Comparison of ENCODE assay signal across 22 mouse cellular contexts in genomic region chr10:118795061-118795407, GRCm38 (mm10).
A peak's percentile ranks its signal among the peaks of the same experiment; 100 is the strongest.
DNase-seq lines count a peak whose midpoint lies in the region; ATAC-seq and TF ChIP-seq lines count a peak whose summit lies in the region.
"Had no signal": no experiment of that assay in that cellular context is flagged by ENCODE, and none has a peak within 500 bp of the region (broad histone marks: within the 10 kb centered on the region; RNA-seq: fewer than 3 reads in every experiment).

No protein-coding gene starts in this region.

- no peak for ATAC-seq in intestine, embryonic 14.5 days (replicated peaks; ENCODE audit: low FRiP score, low TSS enrichment, low read depth)
- ATAC-seq in intestine, embryonic 16.5 days = no peak
- ATAC-seq in embryonic facial prominence, embryonic 14.5 days (ENCODE audit: low read depth) = no peak
- ATAC-seq in stomach, postnatal 0 days (ENCODE audit: low FRiP score, low TSS enrichment) = peak; percentile 72
- ATAC-seq: CD4-positive, CD25-positive, alpha-beta regulatory T cell, adult 4 months; hindbrain, embryonic 16.5 days; inflammation-experienced regulatory T-cells, adult 6 months had no signal

- peak; percentile 32 for DNase-seq in intestine, embryonic 14.5 days (ENCODE audit: low spot score)
- peak; percentile 43 for DNase-seq in urinary bladder, postnatal 14 days (ENCODE audit: low spot score)
- no peak for DNase-seq in urinary bladder, postnatal 25 days (ENCODE audit: low spot score)
- no peak for DNase-seq in embryonic facial prominence, embryonic 14.5 days (ENCODE audit: low spot score)
- DNase-seq in stomach, postnatal 0 days (ENCODE audit: low spot score) = no peak
- no peak for DNase-seq in thymus, postnatal 36 days
- no peak for DNase-seq in layer of hippocampus, postnatal 14 days (ENCODE audit: low spot score in 2 of 2)
- DNase-seq: adrenal gland, postnatal 10 days; cerebellum, adult 11 months; cerebellum, adult 9-11 months; gastrocnemius, adult 2 months; gastrocnemius, postnatal 25 days; heart, postnatal 36 days; kidney, adult 18-20 months had no signal

- no peak for TF ChIP-seq CTCF in stomach, postnatal 0 days (IDR thresholded peaks at IDR 0.05; ENCODE audit: low read depth)

- H3K4me1 ChIP-seq in intestine, embryonic 14.5 days (replicated peaks; ENCODE audit: control insufficient read depth, insufficient read depth, low read length) = no peaks in the 10 kb centered on the region
- H3K4me1 ChIP-seq in intestine, embryonic 16.5 days (ENCODE audit: control insufficient read depth, insufficient read depth, low read length) = no peaks in the 10 kb centered on the region
- H3K4me1 ChIP-seq in embryonic facial prominence, embryonic 14.5 days (ENCODE audit: control insufficient read depth, insufficient read depth, low read length) = peaks cover 6% of the 10 kb centered on the region
- no peaks in the 10 kb centered on the region for H3K4me1 ChIP-seq in stomach, postnatal 0 days (replicated peaks; ENCODE audit: control insufficient read depth, insufficient read depth)

- WGBS in intestine, embryonic 14.5 days = 85% methylated on average over 3 of the region's 3 CpGs
- 84% methylated on average over 3 of the region's 3 CpGs for WGBS in intestine, embryonic 16.5 days
- 71% methylated on average over 3 of the region's 3 CpGs for WGBS in embryonic facial prominence, embryonic 14.5 days
- WGBS in stomach, postnatal 0 days = 70% methylated on average over 3 of the region's 3 CpGs

- no peak overlapping the region for H3K4me2 ChIP-seq in intestine, embryonic 14.5 days (ENCODE audit: low read length)
- no peak overlapping the region for H3K4me2 ChIP-seq in intestine, embryonic 16.5 days (ENCODE audit: low read depth, low read length)
- H3K4me2 ChIP-seq in embryonic facial prominence, embryonic 14.5 days (ENCODE audit: low read depth, low read length) = 0 out of 2 replicates have a peak overlapping the region, but pooled peaks have one; percentile 6
- H3K4me2 ChIP-seq in stomach, postnatal 0 days (replicated peaks; ENCODE audit: low read depth) = no peak overlapping the region
- H3K4me2 ChIP-seq: embryonic facial prominence, embryonic 15.5 days; heart, embryonic 13.5 days; hindbrain, embryonic 12.5 days had no signal

- H3K9me3 ChIP-seq in intestine, embryonic 14.5 days (ENCODE audit: control insufficient read depth, low read length) = no peaks in the 10 kb centered on the region
- no peaks in the 10 kb centered on the region for H3K9me3 ChIP-seq in intestine, embryonic 16.5 days (ENCODE audit: control insufficient read depth, low read length)
- H3K9me3 ChIP-seq in embryonic facial prominence, embryonic 14.5 days (ENCODE audit: control insufficient read depth, low read length) = no peaks in the 10 kb centered on the region
- H3K9me3 ChIP-seq in stomach, postnatal 0 days (ENCODE audit: control insufficient read depth, low read length) = no peaks in the 10 kb centered on the region
- H3K9me3 ChIP-seq: embryonic facial prominence, embryonic 15.5 days; heart, embryonic 13.5 days; hindbrain, embryonic 12.5 days had no signal

- H3K36me3 ChIP-seq in intestine, embryonic 14.5 days (ENCODE audit: control insufficient read depth, insufficient read depth, low read length) = no peaks in the 10 kb centered on the region
- H3K36me3 ChIP-seq in intestine, embryonic 16.5 days (ENCODE audit: control insufficient read depth, insufficient read depth, low read length) = no peaks in the 10 kb centered on the region
- H3K36me3 ChIP-seq in embryonic facial prominence, embryonic 14.5 days (ENCODE audit: control insufficient read depth, insufficient read depth, low read length) = no peaks in the 10 kb centered on the region
- no peaks in the 10 kb centered on the region for H3K36me3 ChIP-seq in stomach, postnatal 0 days (ENCODE audit: control insufficient read depth, insufficient read depth, low read length)
- H3K36me3 ChIP-seq: embryonic facial prominence, embryonic 15.5 days; G1E; heart, embryonic 13.5 days; hindbrain, embryonic 12.5 days had no signal

- H3K27me3 ChIP-seq in intestine, embryonic 14.5 days (replicated peaks; ENCODE audit: control insufficient read depth, insufficient read depth, low read length) = no peaks in the 10 kb centered on the region
- no peaks in the 10 kb centered on the region for H3K27me3 ChIP-seq in intestine, embryonic 16.5 days (replicated peaks; ENCODE audit: control insufficient read depth, insufficient read depth, low read length)
- H3K27me3 ChIP-seq in embryonic facial prominence, embryonic 14.5 days (replicated peaks; ENCODE audit: control insufficient read depth, insufficient read depth, low read length) = no peaks in the 10 kb centered on the region
- H3K27me3 ChIP-seq in stomach, postnatal 0 days (ENCODE audit: control insufficient read depth, insufficient read depth, low read length) = no peaks in the 10 kb centered on the region
- H3K27me3 ChIP-seq: embryonic facial prominence, embryonic 15.5 days; heart, embryonic 13.5 days; hindbrain, embryonic 12.5 days had no signal

- H3K27ac ChIP-seq in intestine, embryonic 14.5 days (ENCODE audit: low read depth) = no peak overlapping the region
- H3K27ac ChIP-seq in intestine, embryonic 16.5 days (ENCODE audit: low read length) = no peak overlapping the region
- no peak overlapping the region for H3K27ac ChIP-seq in embryonic facial prominence, embryonic 14.5 days (replicated peaks; ENCODE audit: low read depth, low read length)
- H3K27ac ChIP-seq in stomach, postnatal 0 days (replicated peaks) = no peak overlapping the region
- H3K27ac ChIP-seq: embryonic facial prominence, embryonic 15.5 days; gastrocnemius, adult 2 months; heart, embryonic 13.5 days; hindbrain, embryonic 12.5 days had no signal

- TF ChIP-seq EP300 in stomach, postnatal 0 days (optimal IDR thresholded peaks at IDR 0.05) = no peak

- H3K9ac ChIP-seq in intestine, embryonic 14.5 days (ENCODE audit: low read length) = no peak overlapping the region
- no peak overlapping the region for H3K9ac ChIP-seq in intestine, embryonic 16.5 days (ENCODE audit: low read depth, low read length)
- H3K9ac ChIP-seq in embryonic facial prominence, embryonic 14.5 days (ENCODE audit: low read depth, low read length) = no peak overlapping the region
- H3K9ac ChIP-seq in stomach, postnatal 0 days (ENCODE audit: low read length) = no peak overlapping the region
- H3K9ac ChIP-seq: embryonic facial prominence, embryonic 15.5 days; heart, embryonic 13.5 days; hindbrain, embryonic 12.5 days had no signal

- H3K4me3 ChIP-seq in intestine, embryonic 14.5 days (ENCODE audit: low read depth, low read length) = no peak overlapping the region
- no peak overlapping the region for H3K4me3 ChIP-seq in intestine, embryonic 16.5 days (ENCODE audit: low read length)
- H3K4me3 ChIP-seq in embryonic facial prominence, embryonic 14.5 days (ENCODE audit: low read depth, low read length) = no peak overlapping the region
- no peak overlapping the region for H3K4me3 ChIP-seq in stomach, postnatal 0 days (ENCODE audit: low read depth, low read length)
- H3K4me3 ChIP-seq: embryonic facial prominence, embryonic 15.5 days; gastrocnemius, adult 2 months; heart, embryonic 13.5 days; hindbrain, embryonic 12.5 days had no signal

Comparison
In these comparisons a context has a peak if more than half of its experiments do, and no peak if none do; other contexts are left out.
1. DNase-seq: peak in intestine, embryonic 14.5 days (single experiment) and urinary bladder, postnatal 14 days (single experiment); none in urinary bladder, postnatal 25 days (single experiment), embryonic facial prominence, embryonic 14.5 days (single experiment), stomach, postnatal 0 days (single experiment), thymus, postnatal 36 days (0 of 2) and layer of hippocampus, postnatal 14 days (0 of 2).